Mouse (Mus musculus) myocyte (in vitro differentiated cells): ENCODE results near the gene Celf5.

Source experiments
- POLR2A ChIP-seq: IDR thresholded peaks from one replicate; pipeline ENCODE4 v1.6.1; 2011; ENCODE audit warnings: low read depth, mild to moderate bottlenecking, control low read depth, moderate library complexity; ENCODE audit not compliant: insufficient read length
- USF1 ChIP-seq: IDR thresholded peaks from one replicate; pipeline ENCODE4 v1.6.1; 2011; ENCODE audit warnings: low read depth, mild to moderate bottlenecking, control low read depth, moderate library complexity

DNA sequence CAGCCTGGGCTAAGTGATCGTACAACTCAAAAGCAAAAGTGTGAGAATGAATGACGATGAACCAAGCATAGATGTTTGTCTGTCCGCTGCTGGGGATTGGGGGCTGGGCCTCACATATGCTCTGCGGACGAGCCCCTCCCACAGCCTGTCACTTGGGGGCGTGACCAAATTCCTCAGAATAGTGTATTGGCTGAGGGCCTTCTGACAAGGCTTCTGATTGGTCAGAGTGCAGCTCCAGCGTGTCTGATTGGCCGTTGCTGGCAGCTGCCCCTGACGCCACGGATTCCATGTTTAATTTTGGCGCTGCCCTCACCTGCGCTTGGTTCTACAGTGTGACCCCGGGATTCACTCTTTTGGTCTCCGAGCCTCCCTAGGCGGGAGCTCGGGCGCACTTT, 49.6 kb downstream of the Celf5 start:
- TF ChIP-seq POLR2A = no peak
- TF ChIP-seq USF1 = peak; percentile 61
